Mouse (Mus musculus) T-helper 2 cell (primary cell): ENCODE measurements around the gene Nupr1l.
"Not testable (repeated sequence)": the region's sequence is repeated elsewhere in the genome, so short reads cannot be mapped to it uniquely, and the experiment has no call there.

ENCODE experiments used
- in situ Hi-C: fragments of 300-600 bp; cut with MboI, MseI; formaldehyde crosslinking; loops from one replicate; pipeline ENCODE4 v1.15.1; 2025; ENCODE audit warnings: high pct_unique_total_duplicates

Gene Nupr1l

DNA sequence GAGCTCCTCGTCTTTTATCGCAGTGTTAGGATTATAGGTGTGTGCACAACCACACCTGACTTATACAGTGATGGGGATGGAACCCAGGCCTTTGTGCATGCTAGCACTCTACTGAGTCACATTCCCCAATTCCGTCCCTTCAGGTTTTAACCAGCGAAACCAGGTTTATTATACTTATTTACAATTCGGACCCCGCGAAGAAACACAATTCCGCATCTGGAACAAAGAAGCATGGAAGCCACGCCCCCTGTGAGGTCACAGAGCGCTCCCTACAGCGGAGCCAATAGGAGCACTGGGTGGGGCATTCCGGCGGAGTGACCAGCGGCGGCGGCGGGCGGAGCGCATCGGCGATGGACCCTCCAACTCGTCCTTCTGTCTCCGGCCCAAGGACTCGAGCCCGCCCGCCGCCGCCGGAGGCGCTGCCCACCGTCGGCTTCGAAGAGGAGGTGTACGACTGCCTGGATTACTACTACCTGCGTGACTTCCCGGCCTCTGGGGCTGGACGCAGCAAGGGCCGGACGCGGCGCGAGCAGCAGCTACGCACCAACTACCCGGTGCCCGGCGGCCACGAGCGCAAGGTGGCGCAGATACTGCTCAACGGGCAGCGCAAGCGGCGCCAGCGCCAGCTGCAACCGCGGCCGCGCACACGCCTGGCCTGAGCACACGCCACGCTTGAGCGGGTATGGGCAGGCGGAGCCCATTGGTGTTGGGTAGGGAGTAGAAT lies at the start of gene Nupr1l:
Gene Nupr1l, plus strand, starts transcription at position 299 of the 724 bp plus-strand sequence.
- in situ Hi-C loops = no loop called here

- in situ Hi-C loops = loop anchor here (5.0 kb wide), 1 partner anchor 475 kb away; no protein-coding TSS in a partner anchor
These were observed 46.0 kb upstream of the Nupr1l start for GRCm38 (mm10) chr5:129862325-129862724.

- in situ Hi-C loops = loop anchor here (5.0 kb wide), 1 partner anchor 477 kb away; no protein-coding TSS in a partner anchor
These were observed 43.9 kb upstream of the Nupr1l start for GRCm38 (mm10) chr5:129864467-129864866.

DNA sequence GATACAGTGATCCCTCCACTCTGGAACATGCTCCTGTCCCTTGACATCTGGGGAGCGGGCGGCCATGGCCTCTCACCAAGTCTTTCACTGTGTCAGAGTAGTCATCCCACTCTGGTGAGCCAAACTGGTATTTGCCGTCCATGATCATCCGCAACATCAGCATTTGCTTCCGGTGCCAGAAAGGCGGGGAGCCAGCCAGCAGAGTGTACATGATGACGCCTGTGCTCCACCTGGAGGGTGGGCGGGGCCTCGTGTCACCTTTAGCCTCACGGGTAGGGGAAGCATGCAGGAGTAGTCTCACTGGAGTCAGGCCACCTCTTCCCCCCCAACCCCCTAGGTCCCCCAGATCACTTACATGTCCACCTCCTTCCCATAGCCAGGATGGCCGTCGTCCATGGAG lies 42.5 kb upstream of the Nupr1l start:
- in situ Hi-C loops = no loop called here

GRCm38 (mm10) chr5:129869238-129869995 lies 38.9 kb upstream of the Nupr1l start:
- in situ Hi-C loops = no loop called here

GRCm38 (mm10) chr5:129871238-129871637 lies 37.1 kb upstream of the Nupr1l start:
- in situ Hi-C loops = no loop called here

DNA sequence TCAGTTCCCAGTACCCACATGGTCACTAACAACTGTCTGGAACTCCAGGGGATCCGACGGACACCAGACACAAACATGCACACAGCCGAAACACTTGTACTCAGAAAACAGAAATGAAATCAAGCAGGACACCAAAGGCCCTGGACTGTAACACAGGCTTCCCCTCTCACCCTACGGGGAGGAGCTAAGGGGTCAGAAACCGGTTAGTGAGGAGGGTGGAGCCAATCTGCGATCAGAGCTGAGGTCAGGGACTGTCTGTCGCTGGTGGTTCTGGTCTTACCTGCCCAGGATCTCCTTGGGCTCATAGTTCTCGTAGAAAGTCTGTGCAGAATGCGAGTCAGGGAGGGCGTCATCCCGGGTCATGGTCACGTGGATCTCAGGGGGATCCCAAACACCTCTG lies 34.4 kb upstream of the Nupr1l start:
- in situ Hi-C loops = no loop called here

GRCm38 (mm10) chr5:129875098-129875497 lies 33.2 kb upstream of the Nupr1l start:
- in situ Hi-C loops = no loop called here

DNA sequence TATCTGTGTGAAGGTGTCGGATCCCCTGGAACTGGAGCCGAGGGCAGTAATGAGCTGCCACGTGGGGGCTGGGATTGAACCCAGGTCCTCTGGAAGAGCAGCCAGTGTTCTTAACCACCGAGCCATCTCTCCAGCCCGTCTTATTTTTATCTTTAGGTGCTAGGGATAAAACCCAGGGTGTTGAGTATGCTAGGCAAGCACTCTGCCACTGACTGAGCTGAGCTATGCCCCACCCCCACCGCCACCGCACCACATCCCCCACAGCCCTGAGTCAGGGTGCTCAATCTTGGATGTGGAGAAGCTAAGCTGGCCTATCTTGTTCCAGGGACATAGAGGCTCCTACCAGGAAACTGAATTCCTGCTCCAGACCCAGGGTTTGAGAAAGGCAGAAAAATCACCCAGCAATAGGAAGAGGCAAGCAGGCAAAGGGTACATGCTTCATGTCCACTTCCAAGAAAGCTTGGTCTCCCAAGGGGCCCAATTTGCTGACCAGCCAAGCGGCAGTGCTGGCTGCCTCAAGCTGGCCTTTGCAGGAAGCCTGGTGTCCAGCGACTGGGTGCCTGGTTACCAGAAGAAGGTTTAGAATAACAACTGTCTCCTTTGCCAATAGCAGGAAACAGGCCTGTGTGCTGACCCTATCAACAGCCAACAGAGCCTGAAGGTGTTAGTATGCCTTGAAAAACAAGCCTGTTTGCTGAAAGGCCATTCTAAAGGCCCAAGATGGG lies 30.4 kb upstream of the Nupr1l start:
- in situ Hi-C loops = no loop called here

DNA sequence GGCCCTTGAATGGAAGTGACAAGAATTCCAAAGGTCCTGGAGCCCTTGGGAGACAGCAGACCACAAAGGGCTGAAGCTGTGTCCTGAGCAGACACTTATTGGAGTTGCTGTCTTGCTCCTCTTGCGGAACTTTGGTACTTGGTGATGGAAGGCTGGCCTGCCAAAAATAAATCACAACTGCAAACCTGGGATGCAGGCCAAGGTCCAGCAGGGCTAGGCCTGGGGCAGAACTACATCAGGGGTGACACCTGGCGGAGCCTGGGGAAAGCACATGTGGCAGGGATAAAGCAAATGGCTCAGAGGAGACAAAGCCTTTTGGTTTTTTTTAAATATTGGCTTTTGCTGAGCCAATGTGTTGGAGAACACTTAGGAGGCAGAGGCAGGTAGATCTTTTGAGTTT lies 29.4 kb upstream of the Nupr1l start:
- in situ Hi-C loops = no loop called here

DNA sequence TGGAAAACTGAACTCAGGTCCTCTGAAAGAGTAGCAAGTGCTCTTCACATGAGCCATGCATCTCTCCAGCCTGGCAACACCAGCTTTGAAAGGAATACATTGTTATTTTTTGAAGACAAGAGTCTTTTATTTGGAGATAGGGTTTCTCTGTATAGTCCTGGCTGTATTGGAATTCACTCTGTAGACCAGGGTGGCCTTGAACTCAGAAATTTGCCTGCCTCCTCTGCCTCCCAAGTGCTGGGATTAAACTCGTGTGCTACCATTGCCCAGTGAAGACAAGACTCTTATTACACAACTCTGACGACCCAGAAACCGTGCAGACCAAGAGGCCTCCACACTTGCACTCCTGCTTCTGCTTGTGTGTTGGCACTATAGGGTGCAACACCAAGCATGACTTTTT lies 28.5 kb upstream of the Nupr1l start:
- in situ Hi-C loops = no loop called here

DNA sequence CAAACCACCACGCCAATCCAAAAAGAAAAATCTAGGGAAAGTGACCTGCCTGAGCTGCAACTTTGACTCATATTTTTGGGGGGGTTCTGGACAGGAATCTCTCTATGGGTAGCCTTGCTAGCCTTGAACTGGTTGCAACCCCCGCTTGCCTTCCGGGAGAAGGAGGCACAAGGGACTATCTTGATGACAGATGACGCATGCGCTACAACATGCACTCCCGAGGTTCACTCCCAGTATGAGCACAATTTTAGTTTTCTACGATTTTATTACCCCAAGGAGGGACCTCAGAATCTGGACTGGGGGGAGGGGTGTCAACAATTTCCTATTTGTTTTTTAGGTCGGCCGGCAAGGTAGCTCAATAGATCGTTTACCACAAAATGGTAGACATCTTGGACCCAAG lies 22.1 kb upstream of the Nupr1l start:
- in situ Hi-C loops = loop anchor here (5.0 kb wide), 1 partner anchor 99 kb away; the partner anchor contains the start of gene Psph

DNA sequence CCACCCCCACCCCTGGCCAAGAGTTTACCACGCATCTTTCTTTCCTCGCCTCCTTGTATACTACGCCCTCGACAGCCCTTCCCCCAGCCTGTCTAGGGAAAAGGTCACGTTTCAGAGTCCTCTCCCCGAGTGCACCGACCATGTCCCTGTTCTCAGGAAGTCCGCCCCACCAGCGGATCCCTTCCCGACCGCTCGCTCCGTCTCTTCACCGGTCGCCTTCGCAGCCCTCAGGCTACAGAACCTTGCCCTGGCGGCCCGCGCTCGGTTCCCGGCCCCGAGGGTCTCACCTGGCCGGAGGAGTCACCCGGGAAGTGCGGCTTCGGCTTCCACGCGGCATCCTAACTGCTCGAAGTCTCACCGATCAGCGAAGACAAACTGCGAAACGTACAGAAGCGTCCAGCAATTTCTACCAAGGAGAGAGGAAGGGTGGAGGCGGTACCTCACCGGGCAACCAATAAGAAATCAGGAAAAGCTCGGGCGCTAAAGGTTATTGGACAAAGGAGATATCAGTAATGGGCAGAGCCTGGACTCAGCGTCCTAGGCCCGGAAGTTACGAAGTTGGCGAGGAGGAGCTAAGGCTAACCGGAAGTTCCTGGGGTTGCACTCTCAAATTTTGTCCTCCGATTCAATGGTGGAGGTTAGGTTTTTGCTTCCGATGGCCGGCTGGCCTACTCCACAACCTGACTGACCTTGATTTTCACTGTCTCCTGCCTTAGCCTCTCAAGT lies 21.3 kb upstream of the Nupr1l start, which contains the start of gene Chchd2:
Gene Chchd2, minus strand, starts transcription at position 560 of the 726 bp plus-strand sequence.
- in situ Hi-C loops = loop anchor here (5.0 kb wide), 1 partner anchor 100 kb away; the partner anchor contains the start of gene Psph

- in situ Hi-C loops = not testable (repeated sequence)
These were observed 17.9 kb upstream of the Nupr1l start for GRCm38 (mm10) chr5:129890390-129890789.

- in situ Hi-C loops = no loop called here
These were observed 12.9 kb upstream of the Nupr1l start, which contains the start of gene Zbed5 for GRCm38 (mm10) chr5:129895198-129896088. TSS of gene Zbed5 (plus strand) at chr5:129895723.

GRCm38 (mm10) chr5:129898449-129898848 lies 9.9 kb upstream of the Nupr1l start, which contains the start of gene Phkg1:
TSS of gene Phkg1 (minus strand) at chr5:129898549.
- in situ Hi-C loops = no loop called here

- in situ Hi-C loops = no loop called here
These were observed 565 bp upstream of the Nupr1l start for GRCm38 (mm10) chr5:129907775-129908174.

DNA sequence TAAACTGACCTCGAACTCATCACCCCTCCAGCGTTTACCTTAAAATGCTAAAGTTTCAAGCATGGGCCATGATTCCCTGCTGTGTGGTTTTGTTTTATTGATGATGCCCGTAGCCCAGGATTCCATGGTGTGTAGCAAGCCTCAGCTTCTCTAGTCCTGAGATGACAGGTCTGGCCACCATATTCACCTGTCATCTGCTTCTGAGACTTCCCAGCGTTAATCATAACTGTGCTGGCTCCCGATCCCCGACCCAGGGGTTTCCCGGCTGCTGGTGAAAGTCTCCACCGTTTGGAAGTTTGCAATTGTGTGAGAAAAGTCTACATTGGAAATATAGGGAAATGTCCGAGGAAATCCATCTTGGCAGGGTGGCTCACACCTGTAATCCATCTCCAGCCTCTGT lies 807 bp downstream of the Nupr1l start:
- in situ Hi-C loops = no loop called here

- in situ Hi-C loops = no loop called here
These were observed 1.3 kb downstream of the Nupr1l start for GRCm38 (mm10) chr5:129909591-129909990.

GRCm38 (mm10) chr5:129914024-129914423 lies 5.7 kb downstream of the Nupr1l start:
- in situ Hi-C loops = no loop called here
